Mouse (Mus musculus): ENCODE results near the gene Cacul1. TPM values are rescaled to one million over a fixed set of nuclear protein-coding genes. Genes with fewer than 3 reads are reported as not detected.

Gene Cacul1
- polyA plus RNA-seq, 1 experiment from 2014 or later = 15.5 TPM

- no peak for ATAC-seq
- Histone ChIP-seq H3K27ac (ENCODE audit: low read depth, low read length) (no peak overlapping the region), H3K9ac (ENCODE audit: low read depth, low read length) (no peak overlapping the region), H3K9me3 (ENCODE audit: control insufficient read depth, low read length) (no peaks in the 10 kb centered on the region), H3K36me3 (ENCODE audit: control insufficient read depth, insufficient read depth, low read length) (no peaks in the 10 kb centered on the region), H3K4me3 (ENCODE audit: low read length) (no peak overlapping the region), H3K27me3 (replicated peaks; ENCODE audit: control insufficient read depth, insufficient read depth, low read length) (no peaks in the 10 kb centered on the region), H3K4me1 (ENCODE audit: control insufficient read depth, insufficient read depth, low read depth, low read length) (no peaks in the 10 kb centered on the region), H3K4me2 (ENCODE audit: low read length) (no peak overlapping the region)
- 86% methylated on average over 8 of the region's 8 CpGs for WGBS
These were observed 17.3 kb upstream of the Cacul1 start for GRCm38 (mm10) chr19:60598025-60598697.

DNA sequence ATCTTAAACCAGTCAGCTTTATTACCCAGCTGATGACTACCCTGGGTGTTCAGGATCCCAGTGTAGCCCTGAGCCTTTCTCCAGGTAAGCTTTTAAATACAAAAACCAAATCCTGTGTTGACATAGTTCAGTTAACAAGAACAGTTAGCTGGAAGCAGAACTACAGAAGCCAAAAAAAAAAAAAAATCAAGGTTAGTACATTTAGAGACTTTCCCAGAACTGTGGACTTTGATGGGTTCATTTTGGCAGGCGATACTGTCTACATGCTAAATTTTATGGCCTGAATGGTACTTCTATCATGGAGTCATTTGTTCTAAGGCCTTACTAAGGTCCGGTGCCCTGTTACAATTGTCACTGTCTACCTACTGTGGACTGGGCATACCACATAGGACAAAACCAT, 8.8 kb upstream of the Cacul1 start:
- no peak overlapping the region for H3K4me3 ChIP-seq (ENCODE audit: low read length)
- WGBS = 94% methylated on average over 2 of the region's 2 CpGs
- H3K9ac ChIP-seq (ENCODE audit: low read depth, low read length) = no peak overlapping the region
- no peaks in the 10 kb centered on the region for H3K4me1 ChIP-seq (ENCODE audit: control insufficient read depth, insufficient read depth, low read depth, low read length)
- no peaks in the 10 kb centered on the region for H3K36me3 ChIP-seq (ENCODE audit: control insufficient read depth, insufficient read depth, low read length)
- H3K9me3 ChIP-seq (ENCODE audit: control insufficient read depth, low read length) = no peaks in the 10 kb centered on the region
- H3K27me3 ChIP-seq (replicated peaks; ENCODE audit: control insufficient read depth, insufficient read depth, low read length) = no peaks in the 10 kb centered on the region
- H3K4me2 ChIP-seq (ENCODE audit: low read length) = no peak overlapping the region
- no peak for ATAC-seq
- no peak overlapping the region for H3K27ac ChIP-seq (ENCODE audit: low read depth, low read length)

GRCm38 (mm10) chr19:60586652-60587051, 5.8 kb upstream of the Cacul1 start:
- 76% methylated on average over 5 of the region's 5 CpGs for WGBS
- H3K27me3 ChIP-seq (replicated peaks; ENCODE audit: control insufficient read depth, insufficient read depth, low read length) = no peaks in the 10 kb centered on the region
- no peak overlapping the region for H3K4me3 ChIP-seq (ENCODE audit: low read length)
- H3K36me3 ChIP-seq (ENCODE audit: control insufficient read depth, insufficient read depth, low read length) = no peaks in the 10 kb centered on the region
- H3K27ac ChIP-seq (ENCODE audit: low read depth, low read length) = no peak overlapping the region
- H3K4me2 ChIP-seq (ENCODE audit: low read length) = no peak overlapping the region
- H3K4me1 ChIP-seq (ENCODE audit: control insufficient read depth, insufficient read depth, low read depth, low read length) = no peaks in the 10 kb centered on the region; the same call in 1 of the 2 replicates
- ATAC-seq = no peak
- no peak overlapping the region for H3K9ac ChIP-seq (ENCODE audit: low read depth, low read length)
- no peaks in the 10 kb centered on the region for H3K9me3 ChIP-seq (ENCODE audit: control insufficient read depth, low read length)

DNA sequence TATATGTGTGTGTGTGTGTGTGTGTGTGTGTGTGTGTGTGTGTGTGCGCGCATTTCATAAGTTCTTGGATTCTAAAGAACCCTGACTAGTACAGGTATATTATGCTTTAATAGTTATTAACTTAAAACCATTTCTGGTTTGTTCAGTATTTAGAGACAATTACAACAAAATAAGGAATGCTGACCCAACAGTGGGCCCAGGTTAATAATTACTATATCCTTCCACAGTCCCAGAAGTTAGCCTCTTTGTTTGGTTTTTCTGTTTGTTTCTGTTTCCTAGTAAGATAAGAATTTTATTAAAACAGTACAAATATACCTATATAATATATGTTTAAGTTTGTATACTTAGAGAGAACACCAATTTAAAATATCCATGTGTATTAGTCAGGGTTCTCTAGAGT, 2.4 kb upstream of the Cacul1 start:
- no peak for ATAC-seq
- Histone ChIP-seq H3K27ac (ENCODE audit: low read depth, low read length) (no peak overlapping the region), H3K36me3 (ENCODE audit: control insufficient read depth, insufficient read depth, low read length) (no peaks in the 10 kb centered on the region), H3K9ac (ENCODE audit: low read depth, low read length) (no peak overlapping the region), H3K27me3 (replicated peaks; ENCODE audit: control insufficient read depth, insufficient read depth, low read length) (no peaks in the 10 kb centered on the region), H3K4me2 (ENCODE audit: low read length) (no peak overlapping the region), H3K9me3 (ENCODE audit: control insufficient read depth, low read length) (no peaks in the 10 kb centered on the region), H3K4me1 (ENCODE audit: control insufficient read depth, insufficient read depth, low read depth, low read length) (peaks cover 14% of the 10 kb centered on the region), H3K4me3 (ENCODE audit: low read length) (no peak overlapping the region)
- WGBS = 95% methylated on average over 2 of the region's 2 CpGs

GRCm38 (mm10) chr19:60581377-60582290, 809 bp upstream of the Cacul1 start:
- Histone ChIP-seq H3K36me3 (ENCODE audit: control insufficient read depth, insufficient read depth, low read length) (no peaks in the 10 kb centered on the region), H3K4me3 (ENCODE audit: low read length) (peak overlapping the region; percentile 90), H3K4me2 (ENCODE audit: low read length) (peak overlapping the region; percentile 84), H3K4me1 (ENCODE audit: control insufficient read depth, insufficient read depth, low read depth, low read length) (peaks cover 22% of the 10 kb centered on the region), H3K9ac (ENCODE audit: low read depth, low read length) (peak overlapping the region; percentile 94), H3K27me3 (replicated peaks; ENCODE audit: control insufficient read depth, insufficient read depth, low read length) (no peaks in the 10 kb centered on the region), H3K27ac (ENCODE audit: low read depth, low read length) (peak overlapping the region; percentile 93), H3K9me3 (ENCODE audit: control insufficient read depth, low read length) (no peaks in the 10 kb centered on the region)
- WGBS = 40% methylated on average over 4 of the region's 4 CpGs
- peak; percentile 57 for ATAC-seq

GRCm38 (mm10) chr19:60579771-60580581, 849 bp downstream of the Cacul1 start:
- H3K27ac ChIP-seq (ENCODE audit: low read depth, low read length) = peak overlapping the region; percentile 93
- no peaks in the 10 kb centered on the region for H3K9me3 ChIP-seq (ENCODE audit: control insufficient read depth, low read length)
- peak overlapping the region; percentile 94 for H3K9ac ChIP-seq (ENCODE audit: low read depth, low read length)
- H3K4me1 ChIP-seq (ENCODE audit: control insufficient read depth, insufficient read depth, low read depth, low read length) = peaks cover 24% of the 10 kb centered on the region
- peak overlapping the region; percentile 90 for H3K4me3 ChIP-seq (ENCODE audit: low read length)
- H3K27me3 ChIP-seq (replicated peaks; ENCODE audit: control insufficient read depth, insufficient read depth, low read length) = no peaks in the 10 kb centered on the region
- peak overlapping the region; percentile 84 for H3K4me2 ChIP-seq (ENCODE audit: low read length)
- no peaks in the 10 kb centered on the region for H3K36me3 ChIP-seq (ENCODE audit: control insufficient read depth, insufficient read depth, low read length)
- under 1% methylated on average over 24 of the region's 34 CpGs for WGBS
- peak; percentile 55 for ATAC-seq

- H3K9me3 ChIP-seq (ENCODE audit: control insufficient read depth, low read length) = no peaks in the 10 kb centered on the region
- peaks cover 26% of the 10 kb centered on the region for H3K4me1 ChIP-seq (ENCODE audit: control insufficient read depth, insufficient read depth, low read depth, low read length)
- H3K36me3 ChIP-seq (ENCODE audit: control insufficient read depth, insufficient read depth, low read length) = no peaks in the 10 kb centered on the region
- H3K4me3 ChIP-seq (ENCODE audit: low read length) = no peak overlapping the region
- ATAC-seq = no peak
- no peak overlapping the region for H3K27ac ChIP-seq (ENCODE audit: low read depth, low read length)
- 87% methylated on average over 1 of the region's 1 CpGs for WGBS
- H3K27me3 ChIP-seq (replicated peaks; ENCODE audit: control insufficient read depth, insufficient read depth, low read length) = no peaks in the 10 kb centered on the region
- no peak overlapping the region for H3K9ac ChIP-seq (ENCODE audit: low read depth, low read length)
- no peak overlapping the region; the same call in 1 of the 2 replicates for H3K4me2 ChIP-seq (ENCODE audit: low read length)
These were observed 4.1 kb downstream of the Cacul1 start for GRCm38 (mm10) chr19:60576741-60577140.

DNA sequence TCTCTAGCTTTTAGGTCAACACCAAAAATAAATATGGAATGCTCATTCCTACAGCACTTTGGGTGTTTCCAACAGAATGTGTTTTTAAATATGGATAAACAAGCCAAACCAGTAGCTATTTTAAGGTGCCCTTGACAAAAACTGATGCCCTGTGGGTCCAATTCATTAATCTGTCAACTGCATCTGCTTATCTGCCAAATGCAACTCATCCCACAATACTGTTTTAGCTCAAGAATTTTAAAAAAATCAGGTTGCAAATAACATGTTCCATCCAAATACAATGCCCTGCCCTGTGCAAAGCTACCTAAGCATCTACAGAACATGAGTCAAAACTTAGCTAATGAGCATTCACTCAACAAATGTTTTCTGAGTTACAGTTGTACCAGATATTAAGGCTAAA, 20.3 kb downstream of the Cacul1 start:
- Histone ChIP-seq H3K9ac (ENCODE audit: low read depth, low read length) (no peak overlapping the region), H3K27ac (ENCODE audit: low read depth, low read length) (no peak overlapping the region), H3K9me3 (ENCODE audit: control insufficient read depth, low read length) (no peaks in the 10 kb centered on the region), H3K4me3 (ENCODE audit: low read length) (no peak overlapping the region), H3K27me3 (replicated peaks; ENCODE audit: control insufficient read depth, insufficient read depth, low read length) (no peaks in the 10 kb centered on the region), H3K4me2 (ENCODE audit: low read length) (no peak overlapping the region), H3K4me1 (ENCODE audit: control insufficient read depth, insufficient read depth, low read depth, low read length) (no peaks in the 10 kb centered on the region), H3K36me3 (ENCODE audit: control insufficient read depth, insufficient read depth, low read length) (peaks cover 4% of the 10 kb centered on the region; the same call in 1 of the 2 replicates)
- no peak for ATAC-seq
